ENCODE assay signal across 9 mouse cellular contexts in the genomic region with DNA sequence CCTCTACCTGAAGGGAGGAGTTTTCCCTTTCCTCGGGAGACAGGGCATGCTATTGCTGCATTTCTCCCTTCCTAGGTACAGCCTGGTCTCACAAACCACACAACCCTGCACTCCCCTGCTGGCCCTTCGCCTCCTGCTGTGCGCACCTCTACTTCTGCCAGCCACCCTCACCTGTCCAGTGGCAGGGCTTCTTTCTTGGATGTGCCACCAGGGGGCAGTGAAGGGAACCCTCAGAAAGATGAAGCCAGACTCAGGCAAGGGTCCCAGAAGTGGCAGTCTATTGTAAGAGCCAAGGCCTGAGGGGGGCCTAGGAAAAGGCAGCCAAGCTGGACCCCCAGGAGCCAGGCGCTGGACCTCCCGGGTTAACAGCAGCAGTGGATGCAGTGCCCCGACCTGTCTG. TPM values are rescaled to one million over a fixed set of nuclear protein-coding genes. Genes with fewer than 3 reads are reported as not detected.
A peak's percentile ranks its signal among the peaks of the same experiment; 100 is the strongest.
DNase-seq lines count a peak whose midpoint lies in the region; ATAC-seq and TF ChIP-seq lines count a peak whose summit lies in the region.
"Had no signal": no experiment of that assay in that cellular context is flagged by ENCODE, and none has a peak within 500 bp of the region (broad histone marks: within the 10 kb centered on the region; RNA-seq: fewer than 3 reads in every experiment).

No protein-coding gene starts in this region.

- no peak for ATAC-seq in limb, embryonic 11.5 days (ENCODE audit: insufficient number of reproducible peaks, low FRiP score, low TSS enrichment, low read depth)
- peak; percentile 44; the same call in 1 of the 2 replicates for ATAC-seq in neural tube, embryonic 14.5 days (ENCODE audit: low read depth)

- H3K4me1 ChIP-seq in ES-E14 (ENCODE audit: control insufficient read depth in 2 of 2, insufficient read depth in 2 of 2, low read length in 2 of 2, poor library complexity in 1 of 2): peaks cover 12 to 47% of the 10 kb centered on the region in 2 experiments
- peaks cover 25% of the 10 kb centered on the region for H3K4me1 ChIP-seq in limb, embryonic 11.5 days (ENCODE audit: control insufficient read depth, insufficient read depth, low read length)
- H3K4me1 ChIP-seq in neural tube, embryonic 14.5 days (ENCODE audit: control insufficient read depth, insufficient read depth, low read length): 0 out of 2 replicates have a peak, but pooled peaks cover 7% of the 10 kb centered on the region

- no peaks in the 10 kb centered on the region for H3K27me3 ChIP-seq in limb, embryonic 11.5 days (ENCODE audit: control insufficient read depth, insufficient read depth, low read length)
- H3K27me3 ChIP-seq in neural tube, embryonic 14.5 days (ENCODE audit: control insufficient read depth, insufficient read depth, low read length): no peaks in the 10 kb centered on the region
- H3K27me3 ChIP-seq: stomach, embryonic 15.5 days had no signal

- H3K4me2 ChIP-seq in limb, embryonic 11.5 days (ENCODE audit: low read depth, severe bottlenecking): no peak overlapping the region
- H3K4me2 ChIP-seq in neural tube, embryonic 14.5 days (ENCODE audit: low read depth, low read length): no peak overlapping the region
- H3K4me2 ChIP-seq: stomach, embryonic 15.5 days had no signal

- in situ Hi-C loops in ES-E14 (cut with MboI; ENCODE audit: low sequenced_read_pairs in 2 of 2, unreplicated experiment in 2 of 2): no loop called here

- WGBS in limb, embryonic 11.5 days: 22% methylated on average over 6 of the region's 6 CpGs
- 28% methylated on average over 6 of the region's 6 CpGs for WGBS in neural tube, embryonic 14.5 days

- peak overlapping the region; percentile 7; the same call in 1 of the 2 replicates for H3K9ac ChIP-seq in ES-E14 (ENCODE audit: insufficient read depth, low read depth, low read length, poor library complexity, severe bottlenecking)
- no peak overlapping the region for H3K9ac ChIP-seq in limb, embryonic 11.5 days (ENCODE audit: low read length)
- no peak overlapping the region for H3K9ac ChIP-seq in neural tube, embryonic 14.5 days (replicated peaks; ENCODE audit: low read depth, low read length)
- H3K9ac ChIP-seq: stomach, embryonic 15.5 days had no signal

- no peak overlapping the region for H3K4me3 ChIP-seq in ES-E14 (ENCODE audit: insufficient read depth in 1 of 2, low read depth in 1 of 2, low read length in 2 of 2, poor library complexity in 1 of 2, severe bottlenecking in 1 of 2)
- no peak overlapping the region for H3K4me3 ChIP-seq in limb, embryonic 11.5 days (ENCODE audit: low read depth, low read length)
- H3K4me3 ChIP-seq in neural tube, embryonic 14.5 days (ENCODE audit: low read depth, low read length): no peak overlapping the region
- H3K4me3 ChIP-seq: stomach, embryonic 15.5 days had no signal

- peak; percentile 72 to 80 for DNase-seq in heart, postnatal 14 days
- no peak for DNase-seq in heart, postnatal 25 days (ENCODE audit: low spot score)
- DNase-seq in ES-E14 (ENCODE audit: low read depth, low spot score): peak; percentile 60
- peak; percentile 70 for DNase-seq in cerebellum, adult 9-11 months
- DNase-seq in gastrocnemius, adult 8-10 months (ENCODE audit: low spot score in 2 of 2): peak; percentile 38 to 44
- peak; percentile 81 for DNase-seq in limb, embryonic 11.5 days (ENCODE audit: low spot score)
- peak; percentile 74 to 79 for DNase-seq in thymus, postnatal 36 days

- intact Hi-C loops in heart, postnatal 14 days (cut with DNase I): loop anchor here (1.0 kb wide), 1 partner anchor 56 kb away; no protein-coding TSS in a partner anchor
- intact Hi-C loops in heart, postnatal 25 days (cut with DNase I): loop anchor here (1.0 kb wide), 1 partner anchor 56 kb away; no protein-coding TSS in a partner anchor

- no peak overlapping the region for H3K27ac ChIP-seq in ES-E14 (ENCODE audit: insufficient read depth, low read depth, low read length, poor library complexity, severe bottlenecking)
- H3K27ac ChIP-seq in limb, embryonic 11.5 days (replicated peaks; ENCODE audit: low read depth, low read length): no peak overlapping the region
- H3K27ac ChIP-seq in neural tube, embryonic 14.5 days (ENCODE audit: low read depth, low read length): no peak overlapping the region

- no peaks in the 10 kb centered on the region for H3K9me3 ChIP-seq in ES-E14 (ENCODE audit: control insufficient read depth, insufficient read depth, low read depth, low read length)
- H3K9me3 ChIP-seq in limb, embryonic 11.5 days (ENCODE audit: control insufficient read depth, low read length): no peaks in the 10 kb centered on the region
- no peaks in the 10 kb centered on the region for H3K9me3 ChIP-seq in neural tube, embryonic 14.5 days (ENCODE audit: control insufficient read depth, low read length)
- H3K9me3 ChIP-seq: stomach, embryonic 15.5 days had no signal

- H3K36me3 ChIP-seq in ES-E14 (ENCODE audit: control insufficient read depth, insufficient read depth, low read length, poor library complexity, severe bottlenecking): no peaks in the 10 kb centered on the region
- H3K36me3 ChIP-seq in limb, embryonic 11.5 days (ENCODE audit: control insufficient read depth, insufficient read depth, low read length): no peaks in the 10 kb centered on the region
- no peaks in the 10 kb centered on the region for H3K36me3 ChIP-seq in neural tube, embryonic 14.5 days (ENCODE audit: control insufficient read depth, insufficient read depth, low read length)
- H3K36me3 ChIP-seq: stomach, embryonic 15.5 days had no signal

TF ChIP-seq in ES-E14, 5 proteins besides CTCF, POLR2A, EP300 and RAD21:
- TF ChIP-seq HCFC1 (IDR thresholded peaks at IDR 0.05; ENCODE audit: borderline replicate concordance, insufficient read depth, low read length) (no peak), ZC3H11A (IDR thresholded peaks at IDR 0.05; ENCODE audit: borderline replicate concordance, low read depth, low read length) (0 out of 2 replicates have a peak, but pooled peaks have one; percentile 12), ZNF384 (IDR thresholded peaks at IDR 0.05; ENCODE audit: low read depth, low read length) (no peak)

RNA-seq across cellular contexts. Expression of a gene that starts 7.1 kb away (rescaled TPM):
- total RNA-seq in heart, postnatal 14 days (2021): 10 to 100 TPM in 1 of 2 experiments, 1 to 10 TPM in 1; 9.2 to 10.3 TPM
- total RNA-seq in heart, postnatal 25 days (2021): 1 to 10 TPM; 7.1 to 8.0 TPM
- 21.8 and 23.3 TPM in 2 replicates for total RNA-seq in ES-E14 (2012; rRNA removed)
- total RNA-seq in gastrocnemius, adult 8-10 months (2022): 1 to 10 TPM in 2 of 4 experiments, under 1 TPM in 2; 0.56 to 1.7 (median 1.2) TPM
- 14.8 and 17.7 TPM in 2 replicates for polyA plus RNA-seq in limb, embryonic 11.5 days (2014; fragmentation: Nextera tagmentation; extraction: Ambion mirVana)
- 12.6 and 13.7 TPM in 2 replicates for polyA plus RNA-seq in neural tube, embryonic 14.5 days (2014; fragmentation: Nextera tagmentation; extraction: Ambion mirVana)

RNA-seq across cellular contexts. Expression of a gene that starts 22.2 kb away (rescaled TPM):
- 10 to 100 TPM; 28.2 to 30.3 TPM for total RNA-seq in heart, postnatal 14 days (2021)
- total RNA-seq in heart, postnatal 25 days (2021): 10 to 100 TPM; 29.5 to 30.4 TPM
- total RNA-seq in ES-E14 (2012; rRNA removed): 48.1 and 58.1 TPM in 2 replicates
- total RNA-seq in gastrocnemius, adult 8-10 months (2022): 10 to 100 TPM; 26.4 to 32.0 (median 30.1) TPM
- polyA plus RNA-seq in limb, embryonic 11.5 days (2014; fragmentation: Nextera tagmentation; extraction: Ambion mirVana): 101 and 109 TPM in 2 replicates
- polyA plus RNA-seq in neural tube, embryonic 14.5 days (2014; fragmentation: Nextera tagmentation; extraction: Ambion mirVana): 92.9 and 101 TPM in 2 replicates
